Comparison of ENCODE assay signal across 11 mouse cellular contexts in the genomic region with DNA sequence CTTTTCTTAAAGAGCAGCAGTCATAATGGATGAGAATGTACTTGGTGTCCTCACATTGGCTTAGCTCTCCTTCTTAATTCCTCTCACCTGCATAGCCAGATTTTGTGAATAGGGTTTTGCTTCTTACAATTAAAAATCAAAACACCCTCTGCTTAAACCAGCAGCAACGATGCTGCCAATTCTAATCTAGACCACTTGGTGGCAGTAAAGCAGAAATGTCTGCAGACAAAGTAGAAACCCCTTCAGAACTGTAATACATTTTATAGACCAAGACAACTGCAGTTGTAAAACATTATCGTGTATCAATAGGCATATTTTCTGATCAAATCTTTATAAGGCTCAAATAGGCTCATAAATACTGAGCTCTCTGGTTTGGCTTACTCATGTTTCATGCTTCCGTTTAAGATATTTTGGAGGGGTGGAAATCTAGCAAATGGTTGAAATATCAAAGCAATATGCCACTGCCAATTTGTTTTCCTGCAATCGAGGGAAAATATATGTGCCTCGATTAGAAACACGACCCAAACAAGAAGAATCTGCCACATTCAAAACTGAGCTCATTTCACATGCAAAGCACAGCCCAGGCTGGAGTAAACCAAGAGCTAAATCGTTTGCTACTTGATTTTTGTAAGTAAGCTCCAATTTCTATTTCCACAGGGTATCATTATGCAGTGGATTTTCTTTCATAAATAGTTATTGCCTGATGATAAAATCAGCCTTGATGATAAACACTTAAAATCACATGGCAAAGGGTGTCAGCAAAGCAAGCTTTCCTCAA. TPM values are rescaled to one million over a fixed set of nuclear protein-coding genes. Genes with fewer than 3 reads are reported as not detected.
DNase-seq lines count a peak whose midpoint lies in the region; ATAC-seq lines count a peak whose summit lies in the region.
"Had no signal": no experiment of that assay in that cellular context is flagged by ENCODE, and none has a peak within 500 bp of the region (broad histone marks: within the 10 kb centered on the region; RNA-seq: fewer than 3 reads in every experiment).

No protein-coding gene starts in this region.

- ATAC-seq in cerebellum, adult (ENCODE audit: insufficient number of reproducible peaks, low FRiP score, low TSS enrichment), result no peak
- no peak for ATAC-seq in neural tube, embryonic 11.5 days (ENCODE audit: insufficient read depth, low FRiP score, low TSS enrichment)

- peak; percentile 23 to 48 for DNase-seq in cerebellum, adult 18-20 months
- peak; percentile 23 for DNase-seq in neural tube, embryonic 11.5 days (ENCODE audit: low spot score)
- no peak for DNase-seq in neural tube, embryonic 10.5 days (ENCODE audit: extremely low spot score, low spot score)
- DNase-seq in kidney, postnatal 10 days, result peak; percentile 40
- DNase-seq in mesoderm, embryonic 11.5 days (ENCODE audit: low read depth, low spot score), result peak; percentile 40
- no peak for DNase-seq in spleen, adult 18-20 months
- DNase-seq in ovary, postnatal 36 days (ENCODE audit: low spot score), result no peak
- DNase-seq: liver, embryonic 13.5 days had no signal

- no peaks in the 10 kb centered on the region for H3K27me3 ChIP-seq in neural tube, embryonic 11.5 days (ENCODE audit: control insufficient read depth, insufficient read depth, low read length)
- H3K27me3 ChIP-seq: embryonic facial prominence, embryonic 15.5 days; liver, embryonic 13.5 days; stomach, embryonic 15.5 days had no signal

- H3K4me2 ChIP-seq in neural tube, embryonic 11.5 days (ENCODE audit: low read depth), result no peak overlapping the region
- H3K4me2 ChIP-seq: embryonic facial prominence, embryonic 15.5 days; liver, embryonic 13.5 days; stomach, embryonic 15.5 days had no signal

- no peak overlapping the region for H3K9ac ChIP-seq in neural tube, embryonic 11.5 days (ENCODE audit: low read length)
- H3K9ac ChIP-seq: embryonic facial prominence, embryonic 15.5 days; liver, embryonic 13.5 days; stomach, embryonic 15.5 days had no signal

- no peaks in the 10 kb centered on the region for H3K9me3 ChIP-seq in neural tube, embryonic 11.5 days (ENCODE audit: control insufficient read depth, low read length)
- H3K9me3 ChIP-seq: embryonic facial prominence, embryonic 15.5 days; liver, embryonic 13.5 days; stomach, embryonic 15.5 days had no signal

- no peak overlapping the region for H3K27ac ChIP-seq in neural tube, embryonic 11.5 days (ENCODE audit: low read depth, low read length)
- H3K27ac ChIP-seq: embryonic facial prominence, embryonic 15.5 days; liver, embryonic 13.5 days; stomach, embryonic 15.5 days had no signal

- 53% methylated on average over 7 of the region's 7 CpGs for WGBS in neural tube, embryonic 11.5 days

- no peak overlapping the region for H3K4me3 ChIP-seq in neural tube, embryonic 11.5 days (ENCODE audit: low read depth, low read length)
- H3K4me3 ChIP-seq: embryonic facial prominence, embryonic 15.5 days; liver, embryonic 13.5 days; stomach, embryonic 15.5 days had no signal

- H3K36me3 ChIP-seq in neural tube, embryonic 11.5 days (ENCODE audit: control insufficient read depth, insufficient read depth, low read length), result no peaks in the 10 kb centered on the region
- H3K36me3 ChIP-seq: embryonic facial prominence, embryonic 15.5 days; liver, embryonic 13.5 days; stomach, embryonic 15.5 days had no signal

- no peaks in the 10 kb centered on the region for H3K4me1 ChIP-seq in neural tube, embryonic 11.5 days (ENCODE audit: control insufficient read depth, insufficient read depth, low read length)
- H3K4me1 ChIP-seq: embryonic facial prominence, embryonic 15.5 days; liver, embryonic 13.5 days; stomach, embryonic 15.5 days had no signal

RNA-seq across cellular contexts. Expression of gene Gm12695, which starts 14.6 kb away (rescaled TPM):
- not detected in 2 replicates for polyA plus RNA-seq in neural tube, embryonic 11.5 days (2014; fragmentation: Nextera tagmentation; extraction: Ambion mirVana)
- polyA plus RNA-seq: liver, embryonic 13.5 days had no signal

Comparison
In these comparisons a context has a peak if more than half of its experiments do, and no peak if none do; other contexts are left out.
1. DNase-seq: peak in cerebellum, adult 18-20 months (2 of 2), neural tube, embryonic 11.5 days (single experiment), kidney, postnatal 10 days (single experiment) and mesoderm, embryonic 11.5 days (single experiment); none in neural tube, embryonic 10.5 days (single experiment), spleen, adult 18-20 months (0 of 2) and ovary, postnatal 36 days (single experiment).